In genomic region chr10:88200541-88200940, GRCm38 (mm10) we compare ENCODE assay signal across 8 mouse cellular contexts. TPM values are rescaled to one million over a fixed set of nuclear protein-coding genes. Genes with fewer than 3 reads are reported as not detected.
DNase-seq lines count a peak whose midpoint lies in the region; ATAC-seq and TF ChIP-seq lines count a peak whose summit lies in the region.

No protein-coding gene starts in this region.

- no peak for TF ChIP-seq POLR2A in spleen, adult 2 months (IDR thresholded peaks at IDR 0.05; ENCODE audit: low read depth, low read length)

- H3K9ac ChIP-seq in limb, embryonic 13.5 days, result 0 out of 2 replicates have a peak overlapping the region, but pooled peaks have one; percentile 4
- no peak overlapping the region for H3K9ac ChIP-seq in stomach, embryonic 15.5 days

- no peaks in the 10 kb centered on the region for H3K9me3 ChIP-seq in limb, embryonic 13.5 days
- no peaks in the 10 kb centered on the region for H3K9me3 ChIP-seq in stomach, embryonic 15.5 days

- peak overlapping the region; percentile 69 for H3K4me2 ChIP-seq in limb, embryonic 13.5 days (replicated peaks)
- peak overlapping the region; percentile 69; the same call in 1 of the 2 replicates for H3K4me2 ChIP-seq in stomach, embryonic 15.5 days

- no peak overlapping the region for H3K27ac ChIP-seq in spleen, adult 2 months (ENCODE audit: insufficient read depth, low read length)
- H3K27ac ChIP-seq in limb, embryonic 13.5 days, result no peak overlapping the region
- H3K27ac ChIP-seq in stomach, embryonic 15.5 days, result no peak overlapping the region

- WGBS in spleen, adult 2 months, result 15% methylated on average over 4 of the region's 4 CpGs
- 19% methylated on average over 4 of the region's 4 CpGs for WGBS in limb, embryonic 13.5 days
- 8% methylated on average over 4 of the region's 4 CpGs for WGBS in stomach, embryonic 15.5 days

- H3K36me3 ChIP-seq in spleen, adult 2 months (ENCODE audit: control insufficient read depth, insufficient read depth, low read length), result peaks cover 2% of the 10 kb centered on the region; the same call in 1 of the 2 replicates
- peaks cover 8% of the 10 kb centered on the region for H3K36me3 ChIP-seq in limb, embryonic 13.5 days
- H3K36me3 ChIP-seq in stomach, embryonic 15.5 days, result peaks cover 6% of the 10 kb centered on the region

- H3K27me3 ChIP-seq in spleen, adult 2 months (ENCODE audit: control insufficient read depth, insufficient read depth, low read length), result no peaks in the 10 kb centered on the region
- no peaks in the 10 kb centered on the region for H3K27me3 ChIP-seq in limb, embryonic 13.5 days
- H3K27me3 ChIP-seq in stomach, embryonic 15.5 days (replicated peaks), result no peaks in the 10 kb centered on the region

- DNase-seq in cerebellum, adult 9-11 months, result peak; percentile 5
- DNase-seq in cerebellum, postnatal 36 days, result no peak
- no peak for DNase-seq in spleen, adult 2 months (ENCODE audit: low read depth in 1 of 2, low spot score in 2 of 2)
- DNase-seq in spleen, postnatal 4 days (ENCODE audit: low spot score in 2 of 2), result no peak
- DNase-seq in frontal cortex, postnatal 14 days (ENCODE audit: low spot score in 2 of 2), result no peak
- no peak for DNase-seq in thymus, postnatal 4 days

- peak overlapping the region; percentile 37; the same call in 1 of the 2 replicates for H3K4me3 ChIP-seq in spleen, adult 2 months (ENCODE audit: extremely low read depth, insufficient read depth, insufficient read length)
- H3K4me3 ChIP-seq in limb, embryonic 13.5 days, result peak overlapping the region; percentile 67
- peak overlapping the region; percentile 69 for H3K4me3 ChIP-seq in stomach, embryonic 15.5 days (replicated peaks)

- ATAC-seq in limb, embryonic 13.5 days (ENCODE audit: low FRiP score, low read depth), result peak; percentile 69
- ATAC-seq in stomach, embryonic 15.5 days (ENCODE audit: insufficient read depth, low FRiP score, low read depth), result peak; percentile 42

- no peaks in the 10 kb centered on the region; the same call in 1 of the 2 replicates for H3K4me1 ChIP-seq in spleen, adult 2 months (ENCODE audit: control insufficient read depth, insufficient read depth, insufficient read length)
- peaks cover 4% of the 10 kb centered on the region for H3K4me1 ChIP-seq in limb, embryonic 13.5 days
- no peaks in the 10 kb centered on the region for H3K4me1 ChIP-seq in stomach, embryonic 15.5 days

- no peak for TF ChIP-seq CTCF in spleen, adult 2 months (IDR thresholded peaks at IDR 0.05; ENCODE audit: extremely low read depth, insufficient read depth, insufficient read length, insufficient replicate concordance)

RNA-seq across cellular contexts. Expression of gene Washc3, which starts 0.4 kb away (rescaled TPM):
- polyA plus RNA-seq in spleen, adult 2 months (2012; rRNA removed), result 6.0 and 6.9 TPM in 2 replicates
- polyA plus RNA-seq in limb, embryonic 13.5 days (2015; fragmentation: Nextera tagmentation; extraction: Ambion mirVana), result 52.2 and 54.0 TPM in 2 replicates
- 62.8 and 64.1 TPM in 2 replicates for polyA plus RNA-seq in stomach, embryonic 15.5 days (2015; fragmentation: Nextera tagmentation; extraction: Ambion mirVana)

RNA-seq across cellular contexts. Expression of gene Nup37, which starts 53.7 kb away (rescaled TPM):
- polyA plus RNA-seq in spleen, adult 2 months (2012; rRNA removed), result 2.1 and 2.3 TPM in 2 replicates
- polyA plus RNA-seq in limb, embryonic 13.5 days (2015; fragmentation: Nextera tagmentation; extraction: Ambion mirVana), result 75.3 and 77.3 TPM in 2 replicates
- 72.0 and 75.3 TPM in 2 replicates for polyA plus RNA-seq in stomach, embryonic 15.5 days (2015; fragmentation: Nextera tagmentation; extraction: Ambion mirVana)

RNA-seq across cellular contexts. Expression of gene Parpbp, which starts 53.8 kb away (rescaled TPM):
- 0.59 and 0.84 TPM in 2 replicates for polyA plus RNA-seq in spleen, adult 2 months (2012; rRNA removed)
- 10.0 and 12.3 TPM in 2 replicates for polyA plus RNA-seq in limb, embryonic 13.5 days (2015; fragmentation: Nextera tagmentation; extraction: Ambion mirVana)
- polyA plus RNA-seq in stomach, embryonic 15.5 days (2015; fragmentation: Nextera tagmentation; extraction: Ambion mirVana), result 8.9 and 11.5 TPM in 2 replicates

Comparison
In these comparisons a context has a peak if more than half of its experiments do, and no peak if none do; other contexts are left out.
1. RNA of gene Nup37, which starts 53.7 kb away (polyA plus RNA-seq): 75.3 to 77.3 TPM in limb, embryonic 13.5 days and 72.0 to 75.3 TPM in stomach, embryonic 15.5 days; 2.1 to 2.3 TPM in spleen, adult 2 months; every median in the first group is over 10 times any median in the second.
2. Peak in every context shown above with its lines, with median percentiles within 50 percentile points of each other: H3K4me3 ChIP-seq.